Mouse (Mus musculus): Measurements from ENCODE around the gene Ppp2r5c. TPM values are rescaled to one million over a fixed set of nuclear protein-coding genes. Genes with fewer than 3 reads are reported as not detected.

The Ppp2r5c gene
- polyA plus RNA-seq, 1 experiment from 2014 or later = 156 TPM

DNA sequence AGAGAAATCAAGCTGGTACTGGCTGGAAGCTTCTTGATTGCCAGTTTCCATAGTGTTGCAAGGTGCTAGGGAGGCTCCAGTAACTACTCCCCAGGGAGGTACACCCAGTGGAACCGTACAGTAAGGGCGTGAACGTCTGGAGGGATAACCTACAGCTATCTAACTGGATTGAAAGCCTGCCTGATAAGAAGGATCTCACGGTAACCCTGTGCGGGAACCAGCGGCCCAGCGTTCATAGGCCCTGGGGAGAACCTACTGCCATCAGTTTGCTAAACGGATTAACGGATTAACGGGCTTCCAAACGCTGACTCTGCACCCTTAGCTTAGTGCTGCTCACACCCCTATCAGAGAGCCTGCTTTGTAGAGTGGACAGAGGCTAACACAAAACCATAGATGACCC is 116.5 kb downstream of the Ppp2r5c start:
- H3K27me3 ChIP-seq (ENCODE audit: control insufficient read depth, insufficient read depth, low read depth, low read length) = no peaks in the 10 kb centered on the region
- H3K4me1 ChIP-seq (replicated peaks; ENCODE audit: control insufficient read depth, insufficient read depth, low read length) = no peaks in the 10 kb centered on the region
- no peaks in the 10 kb centered on the region for H3K9me3 ChIP-seq (ENCODE audit: control insufficient read depth, low read length)
- H3K27ac ChIP-seq (ENCODE audit: low read length) = no peak overlapping the region
- H3K4me3 ChIP-seq (ENCODE audit: low read length) = no peak overlapping the region
- H3K36me3 ChIP-seq (ENCODE audit: control insufficient read depth, insufficient read depth, low read length) = peaks cover 25% of the 10 kb centered on the region
- no peak for ATAC-seq (ENCODE audit: low read depth)
- no peak overlapping the region for H3K4me2 ChIP-seq (ENCODE audit: low read depth, low read length)
- H3K9ac ChIP-seq (ENCODE audit: low read length) = no peak overlapping the region
- 78% methylated on average over 11 of the region's 11 CpGs for WGBS

DNA sequence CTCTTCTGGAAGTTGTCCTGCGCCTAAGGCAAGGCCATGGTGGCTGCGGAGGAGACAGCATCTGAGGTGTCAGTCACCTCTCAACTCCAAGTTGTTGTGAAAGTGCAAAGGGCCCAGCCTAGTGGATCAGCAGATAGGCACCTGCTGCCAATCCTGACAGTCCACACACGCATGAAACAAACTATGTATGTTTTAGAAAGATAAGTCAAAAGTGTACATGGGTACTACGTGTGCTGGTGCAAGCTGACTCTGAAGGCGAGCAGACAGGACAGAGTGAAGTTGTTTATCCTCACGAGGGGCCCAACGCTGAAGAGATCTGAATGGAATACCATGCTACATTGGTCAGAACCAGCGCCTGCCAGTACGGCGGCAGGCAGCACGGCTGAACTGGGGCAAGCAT is 117.9 kb downstream of the Ppp2r5c start:
- Histone ChIP-seq H3K27me3 (ENCODE audit: control insufficient read depth, insufficient read depth, low read depth, low read length) (no peaks in the 10 kb centered on the region), H3K36me3 (ENCODE audit: control insufficient read depth, insufficient read depth, low read length) (peaks cover 25% of the 10 kb centered on the region), H3K27ac (ENCODE audit: low read length) (no peak overlapping the region), H3K4me3 (ENCODE audit: low read length) (no peak overlapping the region), H3K4me1 (replicated peaks; ENCODE audit: control insufficient read depth, insufficient read depth, low read length) (no peaks in the 10 kb centered on the region), H3K9ac (ENCODE audit: low read length) (no peak overlapping the region), H3K4me2 (ENCODE audit: low read depth, low read length) (no peak overlapping the region), H3K9me3 (ENCODE audit: control insufficient read depth, low read length) (no peaks in the 10 kb centered on the region)
- 91% methylated on average over 11 of the region's 11 CpGs for WGBS
- ATAC-seq (ENCODE audit: low read depth) = no peak

DNA sequence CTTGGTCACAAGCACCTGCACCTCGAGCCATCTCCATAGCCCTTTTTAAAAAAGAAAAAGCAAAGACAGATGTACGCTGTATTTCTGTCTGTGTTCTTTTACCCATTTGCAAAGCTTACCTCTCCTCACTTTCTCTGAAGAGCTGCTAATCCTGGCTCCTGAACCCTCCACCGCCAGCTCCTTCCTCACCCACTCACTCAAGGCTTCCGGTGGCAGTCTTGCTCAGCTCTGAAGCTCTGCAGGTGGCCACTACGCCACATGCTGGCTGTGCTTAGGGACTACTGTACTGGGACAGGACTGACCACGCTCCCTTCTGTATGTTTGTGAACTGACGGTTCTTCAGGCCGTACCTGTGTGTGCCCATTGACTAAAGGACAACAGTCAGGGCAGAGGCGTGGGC is 119.4 kb downstream of the Ppp2r5c start:
- H3K36me3 ChIP-seq (ENCODE audit: control insufficient read depth, insufficient read depth, low read length) = peaks cover 29% of the 10 kb centered on the region
- H3K27ac ChIP-seq (ENCODE audit: low read length) = no peak overlapping the region
- ATAC-seq (ENCODE audit: low read depth) = no peak
- H3K4me3 ChIP-seq (ENCODE audit: low read length) = no peak overlapping the region
- H3K9ac ChIP-seq (ENCODE audit: low read length) = no peak overlapping the region
- no peaks in the 10 kb centered on the region for H3K9me3 ChIP-seq (ENCODE audit: control insufficient read depth, low read length)
- no peak overlapping the region for H3K4me2 ChIP-seq (ENCODE audit: low read depth, low read length)
- 83% methylated on average over 9 of the region's 9 CpGs for WGBS
- no peaks in the 10 kb centered on the region for H3K27me3 ChIP-seq (ENCODE audit: control insufficient read depth, insufficient read depth, low read depth, low read length)
- H3K4me1 ChIP-seq (replicated peaks; ENCODE audit: control insufficient read depth, insufficient read depth, low read length) = no peaks in the 10 kb centered on the region

DNA sequence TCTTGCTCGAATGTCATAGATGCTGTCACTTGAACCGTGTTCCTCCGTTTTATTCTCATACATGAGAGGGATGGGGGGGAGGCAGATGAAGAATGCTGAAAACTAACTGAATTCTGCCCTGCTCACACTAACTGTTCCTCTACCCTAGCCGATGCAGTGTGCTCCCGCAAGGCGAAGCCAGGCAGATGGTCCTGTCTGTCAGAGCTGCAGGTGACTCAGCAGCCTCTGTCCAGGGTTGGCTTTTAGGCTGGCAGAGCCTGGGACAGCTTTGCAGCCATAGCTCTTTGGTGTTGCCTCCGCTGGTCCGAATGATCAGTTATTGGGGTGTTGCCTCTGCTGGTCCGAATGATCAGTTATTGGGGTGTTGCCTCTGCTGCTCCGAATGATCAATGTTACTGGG is 124.1 kb downstream of the Ppp2r5c start:
- WGBS = 90% methylated on average over 10 of the region's 10 CpGs
- no peak overlapping the region for H3K4me2 ChIP-seq (ENCODE audit: low read depth, low read length)
- no peaks in the 10 kb centered on the region for H3K9me3 ChIP-seq (ENCODE audit: control insufficient read depth, low read length)
- peaks cover 21% of the 10 kb centered on the region for H3K36me3 ChIP-seq (ENCODE audit: control insufficient read depth, insufficient read depth, low read length)
- no peaks in the 10 kb centered on the region for H3K4me1 ChIP-seq (replicated peaks; ENCODE audit: control insufficient read depth, insufficient read depth, low read length)
- ATAC-seq (ENCODE audit: low read depth) = no peak
- H3K9ac ChIP-seq (ENCODE audit: low read length) = no peak overlapping the region
- no peaks in the 10 kb centered on the region for H3K27me3 ChIP-seq (ENCODE audit: control insufficient read depth, insufficient read depth, low read depth, low read length)
- no peak overlapping the region for H3K4me3 ChIP-seq (ENCODE audit: low read length)
- no peak overlapping the region for H3K27ac ChIP-seq (ENCODE audit: low read length)

DNA sequence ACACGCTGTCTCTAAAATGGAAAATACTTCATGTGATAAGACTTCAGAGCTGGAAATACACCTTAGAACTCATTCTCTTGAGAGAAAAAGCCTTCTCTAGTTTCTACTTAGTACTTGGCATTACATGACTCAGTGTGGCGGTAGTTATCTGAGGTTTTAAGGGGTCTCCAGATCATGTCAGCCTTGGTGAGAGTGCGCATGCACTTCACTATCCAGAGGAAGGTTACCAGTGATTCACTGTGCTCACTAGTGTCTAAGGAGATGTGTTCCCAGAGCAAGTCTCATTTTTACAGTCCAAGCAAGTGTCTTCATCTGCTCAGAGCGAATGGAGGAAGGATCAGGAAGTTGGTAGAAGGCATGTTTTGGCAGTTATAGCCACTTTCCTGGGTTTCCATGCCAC is 125.4 kb downstream of the Ppp2r5c start:
- peaks cover 19% of the 10 kb centered on the region for H3K36me3 ChIP-seq (ENCODE audit: control insufficient read depth, insufficient read depth, low read length)
- no peaks in the 10 kb centered on the region for H3K27me3 ChIP-seq (ENCODE audit: control insufficient read depth, insufficient read depth, low read depth, low read length)
- ATAC-seq (ENCODE audit: low read depth) = no peak
- no peak overlapping the region for H3K27ac ChIP-seq (ENCODE audit: low read length)
- H3K4me3 ChIP-seq (ENCODE audit: low read length) = no peak overlapping the region
- no peaks in the 10 kb centered on the region for H3K4me1 ChIP-seq (replicated peaks; ENCODE audit: control insufficient read depth, insufficient read depth, low read length)
- no peaks in the 10 kb centered on the region for H3K9me3 ChIP-seq (ENCODE audit: control insufficient read depth, low read length)
- no peak overlapping the region for H3K4me2 ChIP-seq (ENCODE audit: low read depth, low read length)
- H3K9ac ChIP-seq (ENCODE audit: low read length) = no peak overlapping the region
- WGBS = 90% methylated on average over 4 of the region's 4 CpGs

DNA sequence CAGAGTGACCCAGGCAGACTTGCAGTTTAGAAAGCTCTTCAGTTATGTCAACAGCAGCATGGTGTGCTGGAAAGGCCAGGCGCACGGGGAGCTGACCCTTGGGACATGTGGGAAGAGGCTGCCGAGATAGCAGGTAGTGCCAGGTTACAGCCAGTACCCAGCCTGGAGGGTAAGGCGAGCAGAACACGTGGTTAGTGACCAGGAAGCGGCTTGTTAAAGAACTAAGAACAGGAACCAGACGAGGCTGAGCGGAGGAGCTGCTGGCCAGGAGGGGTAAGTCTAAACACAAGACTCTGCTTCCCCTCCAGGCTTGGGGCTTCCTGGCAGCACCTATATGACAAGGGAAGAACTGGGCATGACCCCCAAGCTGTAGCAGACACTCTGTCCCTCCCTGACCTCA is 126.7 kb downstream of the Ppp2r5c start:
- no peak for ATAC-seq (ENCODE audit: low read depth)
- H3K9me3 ChIP-seq (ENCODE audit: control insufficient read depth, low read length) = no peaks in the 10 kb centered on the region
- H3K36me3 ChIP-seq (ENCODE audit: control insufficient read depth, insufficient read depth, low read length) = peaks cover 9% of the 10 kb centered on the region
- no peak overlapping the region for H3K9ac ChIP-seq (ENCODE audit: low read length)
- H3K27ac ChIP-seq (ENCODE audit: low read length) = no peak overlapping the region
- H3K4me3 ChIP-seq (ENCODE audit: low read length) = no peak overlapping the region
- no peak overlapping the region for H3K4me2 ChIP-seq (ENCODE audit: low read depth, low read length)
- 80% methylated on average over 8 of the region's 8 CpGs for WGBS
- no peaks in the 10 kb centered on the region for H3K27me3 ChIP-seq (ENCODE audit: control insufficient read depth, insufficient read depth, low read depth, low read length)
- no peaks in the 10 kb centered on the region for H3K4me1 ChIP-seq (replicated peaks; ENCODE audit: control insufficient read depth, insufficient read depth, low read length)

DNA sequence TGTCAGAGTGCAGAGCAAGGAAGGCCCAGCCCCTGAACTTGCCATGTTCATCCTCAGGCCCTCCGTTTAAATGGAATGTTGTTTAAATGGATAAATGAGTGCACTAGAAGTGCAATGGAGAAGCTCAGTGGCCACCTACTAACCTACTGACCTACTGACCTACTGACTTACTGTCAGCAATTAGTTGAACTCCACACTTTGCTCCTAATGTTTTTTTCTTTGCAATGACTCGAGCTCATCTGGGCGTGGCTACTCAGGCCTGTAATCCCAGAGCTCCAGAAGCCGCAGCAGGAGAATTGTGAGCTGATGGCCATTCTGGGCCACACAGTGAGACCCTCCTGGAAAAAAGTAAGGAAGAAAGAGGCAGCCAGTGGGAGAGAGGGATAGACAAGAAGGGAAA is 129.0 kb downstream of the Ppp2r5c start:
- no peak overlapping the region for H3K27ac ChIP-seq (ENCODE audit: low read length)
- no peaks in the 10 kb centered on the region for H3K9me3 ChIP-seq (ENCODE audit: control insufficient read depth, low read length)
- H3K36me3 ChIP-seq (ENCODE audit: control insufficient read depth, insufficient read depth, low read length) = peaks cover 9% of the 10 kb centered on the region
- no peak overlapping the region for H3K4me2 ChIP-seq (ENCODE audit: low read depth, low read length)
- 77% methylated on average over 4 of the region's 4 CpGs for WGBS
- H3K9ac ChIP-seq (ENCODE audit: low read length) = no peak overlapping the region
- no peak for ATAC-seq (ENCODE audit: low read depth)
- no peak overlapping the region for H3K4me3 ChIP-seq (ENCODE audit: low read length)
- no peaks in the 10 kb centered on the region for H3K4me1 ChIP-seq (replicated peaks; ENCODE audit: control insufficient read depth, insufficient read depth, low read length)
- H3K27me3 ChIP-seq (ENCODE audit: control insufficient read depth, insufficient read depth, low read depth, low read length) = no peaks in the 10 kb centered on the region

DNA sequence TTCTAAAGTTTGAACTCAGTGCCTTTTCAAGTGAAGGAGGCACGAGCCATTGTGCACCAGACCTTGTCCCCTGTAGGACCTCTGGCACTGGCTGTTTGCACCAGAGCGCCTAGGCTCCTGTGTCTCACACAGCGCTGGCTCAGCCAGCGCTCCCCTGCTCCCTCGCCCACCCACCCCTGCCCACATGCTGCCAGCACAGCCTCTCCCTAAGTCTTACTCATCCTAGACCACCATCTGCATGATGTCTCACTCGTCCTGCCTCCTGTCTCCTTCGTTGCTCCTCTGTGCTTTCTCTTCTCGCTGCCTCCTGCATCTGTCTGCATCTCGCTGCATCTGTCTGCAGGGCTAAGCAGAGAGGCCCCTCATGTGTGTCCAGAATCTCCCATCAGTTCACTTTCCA is 131.4 kb downstream of the Ppp2r5c start:
- Histone ChIP-seq H3K27ac (ENCODE audit: low read length) (no peak overlapping the region), H3K4me2 (ENCODE audit: low read depth, low read length) (no peak overlapping the region), H3K36me3 (ENCODE audit: control insufficient read depth, insufficient read depth, low read length) (peaks cover 2% of the 10 kb centered on the region; the same call in 1 of the 2 replicates), H3K4me1 (replicated peaks; ENCODE audit: control insufficient read depth, insufficient read depth, low read length) (no peaks in the 10 kb centered on the region), H3K9me3 (ENCODE audit: control insufficient read depth, low read length) (no peaks in the 10 kb centered on the region), H3K27me3 (ENCODE audit: control insufficient read depth, insufficient read depth, low read depth, low read length) (no peaks in the 10 kb centered on the region), H3K4me3 (ENCODE audit: low read length) (no peak overlapping the region), H3K9ac (ENCODE audit: low read length) (no peak overlapping the region)
- 81% methylated on average over 9 of the region's 9 CpGs for WGBS
- ATAC-seq (ENCODE audit: low read depth) = no peak

DNA sequence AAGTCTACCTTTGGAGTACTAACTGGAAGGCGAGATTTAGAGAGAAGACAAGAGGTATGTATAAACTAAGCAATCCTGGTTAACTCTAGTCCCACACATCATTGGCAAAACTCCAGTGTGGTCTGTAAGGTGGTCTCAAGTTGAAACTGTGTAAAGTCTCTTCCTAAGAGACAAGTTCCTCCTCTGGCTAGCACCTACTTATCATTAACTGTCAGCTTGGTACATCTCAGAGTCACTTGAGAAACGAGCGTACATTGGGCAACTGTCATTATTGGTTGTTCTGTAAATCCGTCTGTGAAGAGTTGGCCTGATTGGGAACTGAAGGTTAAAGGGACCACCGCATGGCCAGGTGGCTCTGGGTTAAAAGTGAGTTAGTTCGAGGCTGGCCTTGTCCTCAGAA is 141.7 kb downstream of the Ppp2r5c start:
- no peaks in the 10 kb centered on the region for H3K9me3 ChIP-seq (ENCODE audit: control insufficient read depth, low read length)
- WGBS = 71% methylated on average over 6 of the region's 6 CpGs
- H3K4me1 ChIP-seq (replicated peaks; ENCODE audit: control insufficient read depth, insufficient read depth, low read length) = peaks cover 12% of the 10 kb centered on the region
- no peak overlapping the region for H3K4me3 ChIP-seq (ENCODE audit: low read length)
- no peak overlapping the region for H3K4me2 ChIP-seq (ENCODE audit: low read depth, low read length)
- no peak for ATAC-seq (ENCODE audit: low read depth)
- no peak overlapping the region for H3K27ac ChIP-seq (ENCODE audit: low read length)
- no peak overlapping the region for H3K9ac ChIP-seq (ENCODE audit: low read length)
- no peaks in the 10 kb centered on the region for H3K27me3 ChIP-seq (ENCODE audit: control insufficient read depth, insufficient read depth, low read depth, low read length)
- no peaks in the 10 kb centered on the region for H3K36me3 ChIP-seq (ENCODE audit: control insufficient read depth, insufficient read depth, low read length)

DNA sequence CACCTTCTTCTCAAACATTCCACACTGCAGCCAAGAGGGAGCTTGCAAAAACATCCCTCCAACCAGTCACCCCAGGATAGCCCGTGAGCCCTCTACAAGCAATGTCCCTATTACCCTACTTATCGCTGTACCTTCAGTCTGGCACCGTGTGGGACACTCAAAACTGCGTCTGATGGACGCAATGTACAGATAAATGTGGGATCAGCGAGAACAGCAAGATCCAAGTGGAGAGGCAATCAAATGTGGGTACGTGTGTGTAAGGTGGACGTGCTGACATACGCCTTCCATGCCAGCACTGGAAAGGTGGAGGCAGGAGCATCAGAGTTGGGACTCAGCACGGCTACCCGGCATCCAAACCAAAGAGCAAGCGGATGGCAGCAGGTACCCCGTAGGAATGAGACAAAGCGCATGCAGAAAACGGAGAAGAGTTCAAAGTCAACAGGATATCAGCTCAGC is 143.9 kb downstream of the Ppp2r5c start:
- Histone ChIP-seq H3K27me3 (ENCODE audit: control insufficient read depth, insufficient read depth, low read depth, low read length) (no peaks in the 10 kb centered on the region), H3K36me3 (ENCODE audit: control insufficient read depth, insufficient read depth, low read length) (no peaks in the 10 kb centered on the region), H3K4me1 (replicated peaks; ENCODE audit: control insufficient read depth, insufficient read depth, low read length) (peaks cover 12% of the 10 kb centered on the region), H3K4me2 (ENCODE audit: low read depth, low read length) (peak overlapping the region; percentile 99), H3K9me3 (ENCODE audit: control insufficient read depth, low read length) (no peaks in the 10 kb centered on the region), H3K9ac (ENCODE audit: low read length) (peak overlapping the region; percentile 94), H3K4me3 (ENCODE audit: low read length) (peak overlapping the region; percentile 83), H3K27ac (ENCODE audit: low read length) (peak overlapping the region; percentile 93)
- 1% methylated on average over 15 of the region's 15 CpGs for WGBS
- peak; percentile 27 for ATAC-seq (ENCODE audit: low read depth)
